Mouse (Mus musculus) myocyte (in vitro differentiated cells): ENCODE results near the gene Rhoh. TPM values are rescaled to one million over a fixed set of nuclear protein-coding genes. Genes with fewer than 3 reads are reported as not detected.

ENCODE experiments used
- H3K27me3 ChIP-seq: one replicate; pipeline ENCODE4 v1.6.1; 2011; ENCODE audit not compliant: control insufficient read depth, insufficient read depth, insufficient read length
- H3K36me3 ChIP-seq: one replicate; pipeline ENCODE4 v1.6.1; 2011; ENCODE audit not compliant: control insufficient read depth, insufficient read depth
- H3K4me2 ChIP-seq: one replicate; pipeline ENCODE4 v1.6.1; 2011; ENCODE audit warnings: low read depth, control low read depth
- H3K4me3 ChIP-seq: one replicate; pipeline ENCODE4 v1.5.1; 2011; ENCODE audit warnings: mild to moderate bottlenecking, control low read depth, moderate library complexity
- H3K79me2 ChIP-seq: one replicate; pipeline ENCODE4 v1.6.1; 2011; ENCODE audit not compliant: control insufficient read depth, insufficient read depth
- H3ac ChIP-seq: one replicate; pipeline ENCODE4 v1.6.1; 2011; ENCODE audit not compliant: control insufficient read depth, insufficient read length
- CEBPB ChIP-seq: IDR thresholded peaks from 2 replicates; pipeline ENCODE4 v1.6.1; 2011; ENCODE audit warnings: mild to moderate bottlenecking, moderate library complexity; ENCODE audit not compliant: poor library complexity, insufficient read depth, severe bottlenecking
- E2F4 ChIP-seq: IDR thresholded peaks from one replicate; pipeline ENCODE4 v1.6.1; 2011; ENCODE audit warnings: mild to moderate bottlenecking, control low read depth, moderate library complexity; ENCODE audit not compliant: insufficient read depth
- MAX ChIP-seq: IDR thresholded peaks from one replicate; pipeline ENCODE4 v1.6.1; 2011; ENCODE audit warnings: low read depth, mild to moderate bottlenecking, control low read depth
- MYOD1 ChIP-seq, 3 experiments: IDR thresholded peaks; one replicate each; pipeline ENCODE4 v1.6.1; 2011; ENCODE audit warnings: control low read depth in 2 of 3, low read depth in 2 of 3, mild to moderate bottlenecking in 2 of 3, moderate library complexity in 1 of 3; ENCODE audit not compliant: insufficient read length in 2 of 3, control insufficient read depth in 1 of 3
- MYOG ChIP-seq, 3 experiments: IDR thresholded peaks; one replicate each; pipeline ENCODE4 v1.6.1; 2011; ENCODE audit warnings: control low read depth in 2 of 3, low read depth in 2 of 3, mild to moderate bottlenecking in 2 of 3; ENCODE audit not compliant: insufficient read length in 2 of 3, control insufficient read depth in 1 of 3, insufficient read depth in 1 of 3
- POLR2A ChIP-seq: IDR thresholded peaks from one replicate; pipeline ENCODE4 v1.6.1; 2011; ENCODE audit warnings: low read depth, mild to moderate bottlenecking, control low read depth, moderate library complexity; ENCODE audit not compliant: insufficient read length
- POLR2AphosphoS2 ChIP-seq: IDR thresholded peaks from one replicate; pipeline ENCODE4 v1.6.1; 2011; ENCODE audit warnings: low read depth, control low read depth; ENCODE audit not compliant: insufficient read length
- REST ChIP-seq: IDR thresholded peaks from one replicate; pipeline ENCODE4 v1.6.1; 2011; ENCODE audit warnings: mild to moderate bottlenecking, control low read depth, moderate library complexity; ENCODE audit not compliant: insufficient read depth, insufficient read length
- SRF ChIP-seq: IDR thresholded peaks from one replicate; pipeline ENCODE4 v1.6.1; 2011; ENCODE audit warnings: low read depth; ENCODE audit not compliant: control insufficient read depth, insufficient read length
- TCF12 ChIP-seq: IDR thresholded peaks from one replicate; pipeline ENCODE4 v1.6.1; 2011; ENCODE audit warnings: mild to moderate bottlenecking, control low read depth; ENCODE audit not compliant: poor library complexity, insufficient read depth, severe bottlenecking
- TCF3 ChIP-seq: IDR thresholded peaks from one replicate; pipeline ENCODE4 v1.6.1; 2011; ENCODE audit warnings: low read depth, control low read depth; ENCODE audit not compliant: insufficient read length
- USF1 ChIP-seq: IDR thresholded peaks from one replicate; pipeline ENCODE4 v1.6.1; 2011; ENCODE audit warnings: low read depth, mild to moderate bottlenecking, control low read depth, moderate library complexity
- polyA plus RNA-seq: library from polyadenylated mRNA; unstranded; fragments of >200 nt; fragmentation: generic; extraction: Trizol; gene quantifications from one replicate; pipeline ENCODE4 v1.2.1, GENCODE M21; 2012; ENCODE audit warnings: missing spikeins

Gene Rhoh
- polyA plus RNA-seq, 1 experiment: 0.28 TPM

- Histone ChIP-seq H3K36me3 (no peaks in the 10 kb centered on the region), H3K4me2 (no peak overlapping the region), H3K4me3 (no peak overlapping the region), H3K79me2 (no peaks in the 10 kb centered on the region), H3ac (no peak overlapping the region), H3K27me3 (no peaks in the 10 kb centered on the region)
- no peak for TF ChIP-seq E2F4
- TF ChIP-seq CEBPB: no peak
- no peak for TF ChIP-seq MYOD1 (IDR thresholded peaks at IDR 0.05; ENCODE audit: control insufficient read depth in 1 of 3, insufficient read length in 2 of 3, low read depth in 2 of 3)
- no peak for TF ChIP-seq MAX
- no peak for TF ChIP-seq TCF3
- no peak for TF ChIP-seq REST
- TF ChIP-seq POLR2AphosphoS2: no peak
These were observed 6.2 kb upstream of the Rhoh start for GRCm38 (mm10) chr5:65854786-65855191.

GRCm38 (mm10) chr5:65855571-65855970 lies 5.4 kb upstream of the Rhoh start:
- Histone ChIP-seq H3K79me2 (no peaks in the 10 kb centered on the region), H3K27me3 (no peaks in the 10 kb centered on the region), H3K36me3 (no peaks in the 10 kb centered on the region), H3ac (no peak overlapping the region), H3K4me2 (no peak overlapping the region), H3K4me3 (no peak overlapping the region)
- no peak for TF ChIP-seq TCF12
- TF ChIP-seq POLR2A: no peak
- TF ChIP-seq POLR2AphosphoS2: no peak
- TF ChIP-seq MAX: no peak
- TF ChIP-seq E2F4: no peak
- TF ChIP-seq REST: no peak

GRCm38 (mm10) chr5:65856591-65857411 lies 4.2 kb upstream of the Rhoh start:
- Histone ChIP-seq H3ac (no peak overlapping the region), H3K79me2 (no peaks in the 10 kb centered on the region), H3K4me3 (no peak overlapping the region), H3K27me3 (no peaks in the 10 kb centered on the region), H3K36me3 (no peaks in the 10 kb centered on the region), H3K4me2 (no peak overlapping the region)
- TF ChIP-seq MAX (no peak), E2F4 (no peak), MYOD1 (IDR thresholded peaks at IDR 0.05; ENCODE audit: control insufficient read depth in 1 of 3, insufficient read length in 2 of 3, low read depth in 2 of 3) (no peak), POLR2A (no peak), REST (no peak), MYOG (IDR thresholded peaks at IDR 0.05; ENCODE audit: control insufficient read depth in 1 of 3, insufficient read depth in 1 of 3, insufficient read length in 2 of 3, low read depth in 2 of 3) (no peak)

- peak in 1 of 3 experiments; percentile 55 for TF ChIP-seq MYOG (IDR thresholded peaks at IDR 0.05; ENCODE audit: control insufficient read depth in 1 of 3, insufficient read depth in 1 of 3, insufficient read length in 2 of 3, low read depth in 2 of 3)
- TF ChIP-seq USF1: no peak
- no peak for TF ChIP-seq REST
- TF ChIP-seq SRF: no peak
- peak in 1 of 3 experiments; percentile 32 for TF ChIP-seq MYOD1 (IDR thresholded peaks at IDR 0.05; ENCODE audit: control insufficient read depth in 1 of 3, insufficient read length in 2 of 3, low read depth in 2 of 3)
- Histone ChIP-seq H3K4me3 (no peak overlapping the region), H3K36me3 (no peaks in the 10 kb centered on the region), H3K79me2 (no peaks in the 10 kb centered on the region), H3ac (no peak overlapping the region), H3K4me2 (no peak overlapping the region), H3K27me3 (no peaks in the 10 kb centered on the region)
These were observed 3.1 kb upstream of the Rhoh start for GRCm38 (mm10) chr5:65857935-65858334.

GRCm38 (mm10) chr5:65858355-65858754 lies 2.7 kb upstream of the Rhoh start:
- no peaks in the 10 kb centered on the region for H3K27me3 ChIP-seq
- no peak overlapping the region for H3ac ChIP-seq
- H3K4me2 ChIP-seq: peak overlapping the region; percentile 36
- H3K4me3 ChIP-seq: no peak overlapping the region
- no peaks in the 10 kb centered on the region for H3K79me2 ChIP-seq
- H3K36me3 ChIP-seq: no peaks in the 10 kb centered on the region
- TF ChIP-seq MAX (no peak), E2F4 (no peak), POLR2AphosphoS2 (no peak), REST (no peak), TCF12 (no peak), CEBPB (no peak), TCF3 (no peak), MYOD1 (IDR thresholded peaks at IDR 0.05; ENCODE audit: control insufficient read depth in 1 of 3, insufficient read length in 2 of 3, low read depth in 2 of 3) (no peak), POLR2A (no peak), SRF (no peak), MYOG (IDR thresholded peaks at IDR 0.05; ENCODE audit: control insufficient read depth in 1 of 3, insufficient read depth in 1 of 3, insufficient read length in 2 of 3, low read depth in 2 of 3) (no peak), USF1 (no peak)
